Mouse (Mus musculus) ES-E14 (cell line): ENCODE measurements at regions not wholly inside any gene's neighbourhood (a gene's known extent, or its start where the extent isn't known, plus 50 kb on each side); places are given as distances from the start of the nearest gene placed in this dataset.

ENCODE experiments used
- DNase-seq: peaks from one replicate; pipeline ENCODE4 v3.0.0-alpha.2; 2013; ENCODE audit warnings: low read depth, low spot score
- H3K27ac ChIP-seq: 2 replicates; pipeline ENCODE4 v1.5.1; 2012; ENCODE audit warnings: low read depth, mild to moderate bottlenecking, low read length, moderate library complexity, mixed read lengths; ENCODE audit not compliant: poor library complexity, insufficient read depth, severe bottlenecking
- H3K36me3 ChIP-seq: 2 replicates; pipeline ENCODE4 v1.6.1; 2012; ENCODE audit warnings: mild to moderate bottlenecking, low read length, moderate library complexity, mixed read lengths; ENCODE audit not compliant: control insufficient read depth, poor library complexity, insufficient read depth, severe bottlenecking
- H3K4me1 ChIP-seq, 2 experiments: fragments of 150-350 bp in 1 of 2; sonication (generic) in 1 of 2; 2 replicates each; pipeline ENCODE4 v1.6.1; 2012; ENCODE audit warnings: low read length in 2 of 2, mild to moderate bottlenecking in 1 of 2, mixed read lengths in 1 of 2; ENCODE audit not compliant: control insufficient read depth in 2 of 2, insufficient read depth in 2 of 2, poor library complexity in 1 of 2
- H3K4me3 ChIP-seq, 2 experiments: fragments of 150-350 bp in 1 of 2; sonication (generic) in 1 of 2; 2 replicates each; pipeline ENCODE4 v1.5.1; 2012; ENCODE audit warnings: low read length in 2 of 2, low read depth in 1 of 2, mild to moderate bottlenecking in 1 of 2, mixed read lengths in 1 of 2; ENCODE audit not compliant: insufficient read depth in 1 of 2, poor library complexity in 1 of 2, severe bottlenecking in 1 of 2
- H3K9ac ChIP-seq: 2 replicates; pipeline ENCODE4 v1.6.1; 2012; ENCODE audit warnings: low read depth, mild to moderate bottlenecking, low read length, mixed read lengths; ENCODE audit not compliant: poor library complexity, insufficient read depth, severe bottlenecking
- H3K9me3 ChIP-seq: fragments of 150-350 bp; sonication (generic); 2 replicates; pipeline ENCODE4 v1.6.1; 2012; ENCODE audit warnings: low read depth, mild to moderate bottlenecking, low read length; ENCODE audit not compliant: control insufficient read depth, insufficient read depth
- CHD2 ChIP-seq: IDR thresholded peaks from 2 replicates; pipeline ENCODE4 v1.6.1; 2014; ENCODE audit warnings: mild to moderate bottlenecking, low read depth, low read length, inconsistent platforms
- HCFC1 ChIP-seq: IDR thresholded peaks from 2 replicates; pipeline ENCODE4 v1.6.1; 2012; ENCODE audit warnings: low read length, inconsistent platforms, borderline replicate concordance; ENCODE audit not compliant: insufficient read depth
- MAFK ChIP-seq: IDR thresholded peaks from 2 replicates; pipeline ENCODE4 v1.6.1; 2014; ENCODE audit warnings: mild to moderate bottlenecking, low read depth, low read length, inconsistent platforms; ENCODE audit not compliant: insufficient read depth
- ZC3H11A ChIP-seq: IDR thresholded peaks from 2 replicates; pipeline ENCODE4 v1.6.1; 2012; ENCODE audit warnings: low read depth, mild to moderate bottlenecking, inconsistent platforms, low read length, borderline replicate concordance
- ZNF384 ChIP-seq: IDR thresholded peaks from 2 replicates; pipeline ENCODE4 v1.6.1; 2012; ENCODE audit warnings: low read depth, low read length, inconsistent platforms
- in situ Hi-C, 2 experiments: fragments of 600-800 bp; cut with MboI; formaldehyde crosslinking; loops; one replicate each; pipeline ENCODE4 v1.15.1; 2025; ENCODE audit warnings: low sequenced_read_pairs in 2 of 2, inconsistent platforms in 1 of 2; ENCODE audit not compliant: unreplicated experiment in 2 of 2

DNA sequence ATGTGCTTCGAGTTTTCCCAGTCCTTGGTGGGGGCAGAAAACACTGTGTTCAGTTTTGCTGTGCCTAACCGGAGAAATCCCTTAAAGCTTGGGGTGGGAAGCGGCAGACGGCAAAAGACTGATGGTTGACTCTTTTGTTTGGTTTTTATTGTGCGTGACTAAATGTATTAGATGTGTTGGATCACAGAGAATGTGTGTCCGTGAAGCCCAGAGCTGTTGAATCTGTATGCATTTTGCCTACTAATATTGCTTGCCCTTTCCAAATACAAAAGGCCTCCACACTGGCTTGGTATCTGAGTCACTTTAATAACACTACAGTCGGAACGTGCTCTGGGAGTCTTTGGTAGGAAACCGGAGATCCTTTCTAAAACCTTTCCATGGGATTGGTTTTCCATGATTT, 147.8 kb downstream of the Gm19935 start:
- TF ChIP-seq MAFK (no peak), HCFC1 (no peak), CHD2 (no peak), ZNF384 (no peak), ZC3H11A (no peak)
- no peak overlapping the region for H3K9ac ChIP-seq
- DNase-seq: no peak
- peaks cover 6 to 8% of the 10 kb centered on the region in 2 experiments; a peak in 3 of 4 replicates for H3K4me1 ChIP-seq
- H3K27ac ChIP-seq: no peak overlapping the region
- no peaks in the 10 kb centered on the region for H3K9me3 ChIP-seq
- in situ Hi-C loops: no loop called here
- no peaks in the 10 kb centered on the region for H3K36me3 ChIP-seq
- no peak overlapping the region for H3K4me3 ChIP-seq

GRCm38 (mm10) chr8:90659066-90659465, 158.1 kb downstream of the Gm19935 start:
- Histone ChIP-seq H3K36me3 (no peaks in the 10 kb centered on the region), H3K27ac (no peak overlapping the region), H3K9ac (no peak overlapping the region), H3K4me1 (no peaks in the 10 kb centered on the region), H3K9me3 (no peaks in the 10 kb centered on the region), H3K4me3 (no peak overlapping the region)
- in situ Hi-C loops: no loop called here
- DNase-seq: no peak
- TF ChIP-seq ZNF384: no peak
- no peak for TF ChIP-seq ZC3H11A
- TF ChIP-seq HCFC1: no peak
- no peak for TF ChIP-seq CHD2
- TF ChIP-seq MAFK: no peak

DNA sequence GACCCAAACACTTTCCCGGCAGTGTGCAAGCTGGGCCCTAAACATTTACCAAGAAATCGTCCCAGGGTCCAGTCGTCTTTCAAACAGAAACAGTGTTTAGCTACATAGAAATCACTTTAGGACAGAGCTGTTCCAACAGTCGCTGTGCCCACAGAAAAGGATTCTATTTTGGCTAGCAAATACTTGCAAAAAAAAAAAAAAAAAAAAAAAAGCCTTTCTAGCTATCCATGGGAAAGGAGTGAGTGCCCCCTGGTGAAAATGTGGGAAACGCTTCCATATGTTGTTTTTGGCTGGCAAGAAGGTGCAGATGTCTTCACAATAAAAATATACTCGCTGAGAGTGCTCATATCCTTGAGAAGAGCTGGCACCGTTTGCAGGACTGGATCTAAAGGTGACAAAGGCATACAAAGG, 159.5 kb downstream of the Gm19935 start:
- Histone ChIP-seq H3K4me1 (no peaks in the 10 kb centered on the region), H3K27ac (no peak overlapping the region), H3K9me3 (no peaks in the 10 kb centered on the region), H3K4me3 (no peak overlapping the region), H3K9ac (no peak overlapping the region), H3K36me3 (no peaks in the 10 kb centered on the region)
- DNase-seq: no peak
- in situ Hi-C loops: no loop called here
- TF ChIP-seq MAFK: no peak
- TF ChIP-seq ZC3H11A: peak; percentile 45; the same call in 1 of the 2 replicates
- no peak for TF ChIP-seq HCFC1
- no peak for TF ChIP-seq CHD2
- TF ChIP-seq ZNF384: peak; percentile 96

DNA sequence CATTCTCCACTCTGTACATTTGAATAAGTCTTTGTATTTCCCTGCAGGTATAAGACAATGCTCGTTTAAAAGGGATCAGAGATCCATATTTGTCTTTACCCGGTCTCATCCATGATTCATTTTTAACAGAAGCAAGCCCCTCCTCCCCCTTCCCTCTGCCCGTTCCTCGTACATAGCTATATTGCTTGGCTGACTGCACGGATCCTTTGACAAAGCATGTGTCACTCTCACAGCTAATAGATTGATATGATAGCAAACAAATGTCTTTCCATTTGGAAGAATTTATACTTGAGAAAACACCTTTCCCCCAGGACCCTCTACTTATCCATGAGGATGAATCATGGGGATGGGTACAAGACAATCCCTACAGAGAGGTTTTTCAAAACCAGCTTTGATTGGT, 160.1 kb downstream of the Gm19935 start:
- Histone ChIP-seq H3K27ac (no peak overlapping the region), H3K4me1 (no peaks in the 10 kb centered on the region), H3K36me3 (no peaks in the 10 kb centered on the region), H3K9ac (no peak overlapping the region), H3K9me3 (no peaks in the 10 kb centered on the region), H3K4me3 (no peak overlapping the region)
- DNase-seq: no peak
- TF ChIP-seq ZNF384 (no peak), HCFC1 (no peak), CHD2 (no peak), ZC3H11A (no peak), MAFK (no peak)
- in situ Hi-C loops: no loop called here

GRCm38 (mm10) chr8:90656436-90657090, 160.6 kb downstream of the Gm19935 start:
- H3K4me3 ChIP-seq: no peak overlapping the region
- H3K36me3 ChIP-seq: no peaks in the 10 kb centered on the region
- no peaks in the 10 kb centered on the region for H3K4me1 ChIP-seq
- TF ChIP-seq HCFC1 (no peak), ZNF384 (no peak), MAFK (no peak), ZC3H11A (no peak)
- DNase-seq: no peak
- H3K9me3 ChIP-seq: no peaks in the 10 kb centered on the region
- in situ Hi-C loops: no loop called here
- no peak overlapping the region for H3K27ac ChIP-seq
- H3K9ac ChIP-seq: no peak overlapping the region
